Mouse (Mus musculus) right cerebral cortex, postnatal 36 days (tissue): ENCODE results near the gene Ttc28.
A peak's percentile ranks its signal among the peaks of the same experiment; 100 is the strongest.
"Not testable (repeated sequence)": the region's sequence is repeated elsewhere in the genome, so short reads cannot be mapped to it uniquely, and the experiment has no call there.

ENCODE experiments used
- DNase-seq, 2 experiments: peaks; one replicate each; pipeline ENCODE4 v3.0.0; 2022; ENCODE audit warnings: low spot score in 2 of 2, mixed read lengths in 1 of 2

Gene Ttc28

DNA sequence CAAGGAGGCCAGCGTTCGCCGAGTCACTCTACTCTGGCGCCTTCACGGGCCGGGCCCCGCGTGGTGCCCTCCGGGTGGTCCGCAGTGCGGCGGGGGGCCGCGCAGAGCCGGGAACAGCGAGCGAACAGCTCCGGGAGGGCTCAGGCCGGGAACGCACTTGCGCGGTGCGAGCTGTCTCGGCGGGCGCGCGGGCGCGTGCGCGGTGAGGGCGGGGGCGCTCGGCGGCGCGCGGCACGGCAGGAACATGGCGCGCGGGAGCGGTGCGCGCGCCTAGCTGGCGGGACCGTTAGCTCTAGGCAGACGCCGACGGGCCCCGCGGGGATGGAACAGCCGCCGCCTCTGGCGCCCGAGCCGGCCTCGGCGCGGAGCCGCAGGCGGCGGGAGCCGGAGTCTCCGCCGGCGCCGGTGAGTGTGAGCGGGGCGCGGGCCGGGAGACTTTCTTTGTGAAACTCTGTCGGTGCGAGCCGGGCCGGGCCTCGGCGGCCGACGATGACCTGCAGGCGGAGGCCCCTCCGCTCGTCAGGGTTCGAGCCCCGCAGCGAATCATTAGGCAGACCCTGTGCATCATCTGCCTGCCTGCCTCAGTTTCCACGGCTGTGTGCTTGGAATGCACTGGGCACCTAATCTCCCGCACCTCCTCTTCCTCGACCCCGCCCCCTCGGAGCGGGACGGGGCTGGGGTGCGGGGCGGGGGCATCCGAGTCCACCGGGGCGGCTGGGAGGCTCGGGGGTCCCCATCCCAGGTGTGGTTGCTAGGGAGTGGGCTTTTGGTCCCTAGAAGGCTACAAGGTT, at the start of gene Ttc28:
Gene Ttc28, plus strand, starts transcription at position 220 of the 791 bp plus-strand sequence.
- DNase-seq = peak; percentile 75 to 77

DNA sequence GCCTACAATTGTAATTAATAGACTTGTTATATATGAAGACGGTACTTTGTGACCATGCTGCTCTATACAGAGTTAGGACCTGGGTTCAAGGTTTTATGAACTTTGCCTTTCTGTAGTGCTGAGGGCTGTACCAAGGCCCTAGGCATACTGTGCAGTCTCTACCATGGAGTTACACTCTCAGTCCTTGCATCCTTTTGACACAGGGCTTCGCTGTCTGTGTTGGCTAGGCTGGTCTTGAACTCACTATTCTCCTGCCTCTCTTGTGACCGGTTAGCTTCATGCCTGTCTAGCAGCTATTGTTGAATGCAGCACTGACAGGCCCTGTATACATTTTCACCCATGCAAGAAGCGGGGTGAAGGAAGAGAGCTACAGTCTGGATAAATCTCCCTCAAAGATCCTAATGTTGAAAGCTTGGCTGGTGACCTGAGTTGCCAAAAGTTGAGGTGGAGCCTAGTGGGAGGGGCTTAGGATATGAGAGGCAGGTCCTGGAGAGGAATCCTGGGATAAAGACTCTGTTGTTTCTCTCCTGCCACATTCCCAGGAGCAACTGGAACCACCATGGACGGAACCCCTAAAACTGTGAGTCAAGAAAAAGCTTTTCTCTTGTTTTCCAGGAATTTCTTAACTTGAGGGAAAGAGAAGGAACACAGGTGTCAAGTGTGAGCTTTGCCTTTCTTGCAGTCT, 48.4 kb upstream of the Ttc28 start:
- no peak for DNase-seq

DNA sequence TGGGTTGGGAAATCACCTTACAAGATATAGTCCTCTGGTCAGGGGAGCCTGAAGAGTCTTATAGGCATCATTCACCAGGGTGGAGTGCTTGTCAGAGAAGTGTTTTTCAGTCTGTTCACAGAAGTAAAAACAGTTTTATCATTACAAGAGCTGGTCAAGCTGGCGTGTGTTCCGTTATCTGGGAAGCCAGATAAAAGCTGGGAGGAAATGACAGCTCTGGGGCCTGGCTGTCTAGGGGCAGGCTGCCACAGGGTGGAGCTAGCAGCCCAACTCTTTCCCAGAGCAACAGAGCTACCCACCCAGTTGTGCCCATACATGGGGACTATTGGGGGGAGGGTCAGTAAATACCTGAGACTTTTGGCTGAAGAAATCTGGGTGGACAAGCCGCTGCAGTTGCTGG, 43.6 kb upstream of the Ttc28 start:
- no peak for DNase-seq

DNA sequence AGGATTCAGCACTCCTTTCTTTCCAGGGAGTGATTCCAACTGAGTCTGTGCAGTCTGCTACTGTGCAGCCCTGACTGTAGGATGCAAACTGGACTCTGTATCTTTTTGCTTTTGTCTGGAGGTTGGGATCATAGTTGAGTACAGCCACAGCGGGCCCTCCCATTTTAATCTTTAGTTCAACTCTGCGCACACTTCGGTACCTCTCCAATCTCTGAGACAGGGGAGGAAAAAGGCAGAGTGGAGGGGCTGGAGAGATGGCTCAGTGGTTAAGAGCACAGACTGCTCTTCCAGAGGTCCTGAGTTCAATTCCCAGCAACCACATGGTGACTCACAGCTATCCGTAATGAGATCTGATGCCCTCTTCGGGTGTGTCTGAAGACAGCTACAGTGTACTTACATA, 41.6 kb upstream of the Ttc28 start:
- not testable (repeated sequence) for DNase-seq

DNA sequence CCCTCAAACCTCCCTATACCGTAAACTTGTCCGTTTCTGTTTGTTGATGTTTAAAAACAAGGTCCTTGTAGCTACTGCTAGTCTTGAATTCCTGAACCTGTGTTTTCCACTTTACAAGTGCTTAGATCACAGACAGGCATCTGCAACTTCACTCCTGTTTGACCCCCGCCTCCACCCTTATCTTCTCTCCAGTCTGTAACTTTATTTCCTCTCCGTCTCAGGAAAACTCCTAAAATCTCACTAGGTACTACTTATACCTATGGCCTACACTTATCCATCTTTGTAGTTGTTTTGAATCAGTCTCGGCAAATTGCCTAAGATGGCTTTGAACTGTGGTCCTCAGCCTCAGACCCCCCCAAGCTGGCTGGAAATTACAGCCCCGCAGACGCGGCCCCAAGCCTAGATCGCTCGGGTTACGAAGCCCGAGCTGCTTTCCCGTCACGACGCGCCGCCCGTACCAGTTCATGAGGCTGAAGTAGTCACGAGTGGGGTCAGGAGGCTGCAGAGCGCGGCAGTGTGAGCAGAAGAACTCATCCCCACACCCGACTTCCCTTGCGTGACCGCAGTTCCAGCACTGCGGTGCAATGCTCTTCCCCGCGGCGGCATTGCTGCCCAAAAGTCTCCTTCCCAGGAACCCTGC, 40.4 kb upstream of the Ttc28 start:
- no peak for DNase-seq

DNA sequence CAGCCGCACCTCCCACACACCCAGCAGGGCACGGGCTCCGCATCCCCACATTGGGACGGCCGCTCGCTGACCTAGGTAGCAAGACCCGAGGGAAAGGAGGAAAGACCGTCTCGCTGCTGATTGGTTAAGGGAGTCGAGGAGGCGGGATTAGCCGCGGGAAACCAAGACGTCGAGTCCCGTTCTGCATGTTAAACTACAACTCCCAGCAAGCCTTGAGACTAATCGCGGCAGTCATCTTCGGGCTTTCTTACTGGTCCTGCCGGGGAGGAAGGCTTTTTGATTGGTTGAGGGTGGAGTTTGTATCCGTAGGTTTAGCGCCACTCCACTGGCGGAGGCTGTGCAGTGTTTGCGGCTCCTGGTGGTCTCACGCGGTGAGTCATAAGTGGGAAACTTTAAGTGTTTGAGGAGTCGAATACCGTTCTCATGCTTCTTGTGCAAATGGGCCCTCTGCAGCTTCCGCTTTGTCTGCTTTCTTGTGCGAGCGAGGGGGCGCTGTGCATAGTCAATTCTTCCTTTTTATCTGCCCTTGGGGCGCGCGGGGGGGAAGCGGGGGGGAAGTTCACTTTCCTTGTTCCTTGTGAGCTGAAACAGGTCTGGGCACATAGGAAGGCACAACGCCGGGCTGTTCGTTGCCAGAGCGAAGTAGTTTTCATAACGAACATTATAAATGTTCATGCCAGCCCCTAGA, 39.8 kb upstream of the Ttc28 start, which contains the start of the genes Hscb and Chek2:
Gene Hscb, minus strand, starts transcription at position 100 of the 688 bp plus-strand sequence.
Gene Chek2, plus strand, starts transcription at position 302 of the 688 bp plus-strand sequence.
- DNase-seq = peak; percentile 97 to 99

DNA sequence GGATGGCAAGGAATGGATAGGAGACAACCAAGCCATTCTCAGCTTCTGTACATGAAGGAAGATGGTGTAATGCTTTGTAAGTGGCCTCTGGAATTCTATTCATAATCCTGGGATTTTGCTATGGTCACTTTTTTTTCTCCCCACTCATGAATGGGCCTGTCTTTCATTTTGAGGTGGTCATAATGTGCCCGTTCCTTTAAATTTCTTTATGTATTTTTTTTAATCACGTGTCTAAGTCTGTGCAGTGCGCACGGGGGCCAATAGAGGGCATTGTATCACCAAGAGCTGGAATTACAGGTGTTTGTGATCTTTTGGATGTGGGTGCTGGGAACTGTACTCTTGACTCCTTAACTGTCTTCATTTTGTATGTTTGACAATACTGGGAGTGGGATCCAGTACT, 39.1 kb upstream of the Ttc28 start:
- DNase-seq = no peak

DNA sequence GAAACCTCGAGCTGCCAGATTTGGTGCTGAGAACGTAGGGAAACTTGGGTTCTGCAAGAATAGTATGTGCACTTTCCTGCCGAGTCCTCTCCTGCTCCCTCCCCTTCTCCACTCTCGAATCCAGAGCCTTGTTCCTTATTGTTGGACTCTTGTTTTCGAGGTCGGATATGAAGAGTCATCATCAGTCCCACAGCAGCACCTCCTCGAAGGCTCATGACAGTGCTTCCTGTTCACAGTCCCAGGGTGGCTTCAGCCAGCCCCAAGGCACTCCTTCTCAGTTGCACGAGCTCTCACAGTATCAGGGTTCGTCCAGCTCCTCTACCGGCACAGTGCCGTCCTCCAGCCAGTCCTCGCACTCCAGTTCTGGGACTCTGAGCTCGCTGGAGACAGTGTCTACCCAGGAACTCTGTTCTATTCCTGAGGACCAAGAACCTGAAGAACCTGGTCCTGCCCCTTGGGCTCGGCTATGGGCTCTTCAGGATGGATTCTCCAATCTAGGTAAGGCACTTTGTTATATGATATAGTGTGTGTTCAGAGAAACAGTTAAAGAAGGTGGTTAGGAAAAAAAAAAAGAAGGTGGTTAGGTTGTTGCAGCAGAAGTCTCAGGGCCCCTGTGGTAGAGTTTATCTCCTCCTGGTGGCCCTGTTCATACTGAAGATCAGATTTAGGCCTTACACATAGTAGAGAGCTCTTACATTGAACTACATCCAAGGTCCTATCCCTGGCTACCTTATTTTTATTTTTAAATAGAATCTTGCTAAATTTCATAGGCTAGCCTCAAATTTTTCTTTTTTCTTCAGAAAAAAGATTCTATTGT, 38.3 kb upstream of the Ttc28 start:
- no peak for DNase-seq

DNA sequence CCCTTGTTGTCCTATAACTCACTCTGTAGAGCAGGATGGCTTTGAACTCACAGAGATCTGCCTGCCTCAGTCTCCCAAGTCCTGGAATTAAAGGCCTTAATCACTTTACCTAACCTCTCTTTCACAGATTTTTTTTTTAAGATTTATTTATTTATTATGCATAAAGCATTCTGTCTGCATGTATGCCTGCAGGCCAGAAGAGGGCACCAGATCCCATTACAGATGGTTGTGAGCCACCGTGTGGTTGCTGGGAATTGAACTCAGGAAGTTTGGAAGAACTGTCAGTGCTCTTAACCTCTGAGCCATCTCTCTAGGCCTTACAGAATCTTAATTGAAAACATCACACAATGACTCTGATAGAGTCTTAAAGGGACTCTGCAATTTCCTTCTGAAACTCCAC, 26.6 kb upstream of the Ttc28 start:
- no peak for DNase-seq

DNA sequence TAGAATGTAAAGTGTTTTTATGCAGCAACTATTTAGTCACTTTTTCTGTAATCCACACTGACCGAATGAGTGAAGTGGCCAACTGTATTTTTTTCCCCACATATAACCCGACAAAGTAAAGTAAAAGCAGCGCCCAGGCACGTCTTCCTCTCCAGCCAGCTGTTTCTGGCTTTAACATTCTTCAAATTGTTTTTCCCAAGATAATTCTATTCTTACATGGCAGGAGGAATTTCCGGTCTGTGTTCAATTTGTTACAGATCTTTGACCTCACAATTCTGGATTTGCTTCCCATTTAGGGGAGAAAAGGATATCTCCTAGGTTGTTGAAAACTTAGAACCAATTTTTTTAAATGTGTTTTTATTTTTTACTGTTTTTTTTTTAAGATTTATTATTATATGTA, 22.5 kb upstream of the Ttc28 start:
- no peak for DNase-seq

DNA sequence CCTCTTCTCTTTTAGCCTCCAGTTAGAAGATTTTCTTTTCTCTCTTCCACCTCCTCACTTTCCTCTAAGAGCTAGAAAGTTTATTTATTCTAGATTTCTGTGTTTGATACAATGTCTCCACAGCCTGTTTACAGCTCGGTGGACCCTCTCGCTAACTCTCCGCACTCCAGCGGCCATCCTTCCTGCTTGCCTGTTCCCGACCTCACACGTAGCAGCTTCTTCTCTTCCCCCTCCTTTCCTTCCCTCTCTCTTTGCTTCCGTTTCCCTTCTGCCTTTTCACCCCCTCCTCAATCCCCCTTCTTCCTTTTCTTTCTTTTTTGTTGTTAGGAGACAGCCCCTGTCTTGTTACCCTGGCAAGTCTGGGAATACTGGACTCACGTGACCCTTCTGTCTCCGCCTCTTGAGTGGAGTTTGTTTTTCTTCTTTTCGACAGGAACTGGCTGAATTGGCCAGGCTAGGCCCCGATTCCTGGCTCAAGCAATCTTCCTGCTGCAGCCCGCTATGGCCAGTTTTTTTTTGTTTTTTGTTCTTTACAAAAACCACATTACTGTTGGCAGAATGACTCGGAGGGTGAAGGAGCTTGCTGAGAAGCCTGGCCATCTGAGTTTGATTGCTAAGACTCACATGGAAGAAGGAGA, 20.5 kb upstream of the Ttc28 start:
- DNase-seq = no peak

DNA sequence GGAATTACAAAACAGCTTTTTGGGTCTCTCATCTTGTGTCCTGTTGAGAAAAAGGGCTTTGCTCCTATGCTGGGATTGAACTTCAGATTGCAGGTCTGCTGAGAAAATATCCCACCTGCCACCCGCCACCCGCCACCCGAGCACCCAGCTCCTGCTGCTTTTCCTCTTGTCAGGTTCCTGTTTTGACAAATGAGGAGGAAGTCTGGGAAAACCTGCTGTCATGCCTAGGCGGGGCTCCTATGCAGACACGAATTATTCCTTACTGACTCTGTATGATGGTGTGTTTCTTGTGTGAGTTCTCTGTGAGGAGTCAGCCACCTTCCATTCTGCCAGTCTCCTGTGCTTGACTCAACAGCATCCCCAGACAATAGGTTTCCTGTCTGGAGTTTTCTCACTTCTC, 19.2 kb upstream of the Ttc28 start:
- DNase-seq = no peak

DNA sequence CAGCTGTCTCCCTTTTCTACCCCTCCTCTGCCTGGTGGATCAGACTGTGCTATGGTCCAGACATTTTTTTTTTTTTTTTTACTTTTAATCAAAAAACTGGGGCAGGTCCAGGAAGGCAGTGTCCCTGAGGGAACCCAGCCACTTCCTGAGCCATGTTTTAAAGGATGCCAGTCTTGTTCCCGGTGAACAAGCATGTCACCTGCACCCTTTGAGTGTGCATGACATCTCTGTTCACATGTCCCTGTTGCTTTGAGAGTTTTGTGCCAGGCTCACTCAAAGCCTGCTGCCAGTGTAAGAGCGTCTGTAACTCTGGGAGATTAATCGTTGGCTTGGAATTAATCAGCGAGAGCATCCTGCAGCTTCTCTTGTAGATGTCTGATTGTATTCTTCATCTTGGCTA, 11.1 kb upstream of the Ttc28 start:
- no peak for DNase-seq

DNA sequence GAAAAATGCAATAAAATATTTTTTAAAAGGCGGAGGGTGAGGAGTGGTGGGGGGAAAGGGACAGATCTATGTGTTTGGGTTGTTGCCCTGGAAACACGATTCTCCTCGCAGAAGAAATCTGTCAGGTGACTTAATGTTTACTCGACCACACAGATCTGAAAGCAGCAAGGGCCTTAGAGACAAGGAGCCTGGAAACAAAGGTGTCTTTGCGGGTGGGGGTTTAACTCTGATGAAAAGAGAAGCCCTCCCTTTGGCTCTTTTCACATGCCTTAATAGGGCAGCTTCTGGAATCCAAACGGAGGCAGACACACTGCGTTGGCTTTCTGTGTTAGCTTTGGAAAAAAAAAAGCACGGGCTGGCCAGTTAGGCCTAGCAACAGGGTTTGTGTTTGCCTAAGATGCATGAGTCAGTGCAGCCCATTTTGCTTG, 10.3 kb upstream of the Ttc28 start:
- DNase-seq = no peak

DNA sequence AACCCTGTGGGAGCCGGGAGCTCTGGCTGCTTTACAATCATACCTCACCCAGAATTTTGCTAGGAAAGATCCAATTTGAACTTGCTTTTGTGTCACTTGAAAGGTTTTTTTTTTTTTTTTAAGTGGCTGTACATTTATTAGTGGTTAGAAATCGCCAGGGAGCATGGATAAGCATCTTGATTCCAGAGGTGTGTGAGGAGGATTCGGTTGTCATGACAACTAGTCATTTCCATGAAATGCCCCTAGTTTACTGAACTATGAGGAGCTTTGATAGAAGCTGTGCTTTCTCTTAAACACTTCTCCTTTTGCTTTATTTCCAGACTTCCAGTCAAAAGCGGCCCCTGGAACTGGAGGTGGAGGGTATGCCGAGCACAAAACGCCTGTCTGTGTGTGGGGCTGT, 6.4 kb upstream of the Ttc28 start:
- no peak for DNase-seq

DNA sequence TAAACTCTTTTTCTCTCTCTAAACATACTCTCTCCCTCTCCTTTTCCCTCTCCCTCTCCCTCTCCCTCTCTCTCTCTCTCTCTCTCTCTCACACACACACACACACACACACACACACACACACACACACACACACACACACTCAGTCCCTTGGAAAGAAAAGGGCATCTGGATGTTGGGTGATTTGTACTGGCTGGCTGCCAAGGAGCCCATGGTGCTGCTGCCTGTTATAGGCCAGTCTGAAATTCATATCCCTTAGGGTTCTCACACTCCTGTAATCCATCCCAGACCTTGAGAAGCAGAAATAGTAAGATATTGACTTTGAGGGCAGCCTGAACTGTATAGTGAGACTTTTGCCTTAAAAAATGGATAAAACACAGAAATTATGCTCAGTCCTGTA, 4.9 kb upstream of the Ttc28 start:
- DNase-seq = no peak

DNA sequence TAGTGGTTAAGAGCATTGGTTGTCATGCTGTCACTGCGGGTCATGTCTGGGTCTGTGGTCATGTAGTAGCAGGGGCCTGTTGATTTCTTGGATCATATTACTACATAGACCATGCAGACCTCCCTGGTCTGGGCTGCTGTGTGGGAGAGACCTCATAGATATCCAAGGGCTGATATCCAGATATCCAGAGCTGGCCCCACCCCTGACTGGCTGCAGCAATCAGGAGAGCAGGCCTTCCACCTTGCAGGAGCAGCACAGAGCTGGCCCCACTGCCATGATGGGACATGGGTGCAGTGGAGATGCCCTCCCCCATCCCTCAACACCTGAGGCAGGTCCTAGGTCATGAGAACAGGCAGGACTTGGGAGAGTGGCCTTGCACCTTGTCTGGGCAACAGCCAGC, 4.3 kb upstream of the Ttc28 start:
- DNase-seq = no peak

DNA sequence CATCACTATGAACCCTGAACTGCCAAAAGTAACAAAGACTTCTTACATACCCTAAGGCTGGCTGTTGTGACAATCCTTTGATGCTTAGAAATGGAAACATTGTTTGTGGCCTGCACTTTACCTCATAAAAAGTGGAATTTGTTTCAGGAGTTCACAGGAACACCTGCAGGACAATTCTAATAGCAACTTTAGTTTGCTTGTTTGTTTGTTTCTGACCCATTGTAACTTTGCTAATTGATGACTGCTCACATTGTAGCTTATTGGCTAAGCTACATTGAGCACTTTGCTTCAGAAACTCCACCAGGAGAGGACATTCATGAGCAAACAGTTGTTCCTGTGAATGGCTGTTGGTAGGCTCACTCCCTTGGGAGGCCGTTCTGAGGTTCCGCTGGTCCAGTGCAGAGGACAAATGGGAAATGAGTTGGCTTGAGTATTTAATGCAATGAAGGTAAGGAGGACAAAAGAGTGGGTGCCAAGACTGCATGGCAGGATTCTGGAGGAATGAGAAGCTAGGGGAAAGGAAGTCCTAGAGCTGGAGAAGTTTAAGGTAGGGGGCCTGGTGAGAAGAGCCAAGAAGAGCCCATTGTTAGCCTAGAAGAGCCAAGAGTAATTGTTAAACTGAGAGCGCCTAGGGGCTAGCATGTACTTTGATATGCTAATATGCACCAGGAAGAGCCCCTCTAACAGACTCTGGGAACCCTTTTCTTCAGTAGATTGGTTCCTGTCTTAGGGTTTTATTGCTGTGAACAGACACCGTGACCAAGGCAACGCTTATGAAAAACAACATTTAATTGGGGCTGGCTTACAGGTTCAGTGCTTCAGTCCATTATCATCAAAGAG, 1.7 kb upstream of the Ttc28 start:
- no peak for DNase-seq

DNA sequence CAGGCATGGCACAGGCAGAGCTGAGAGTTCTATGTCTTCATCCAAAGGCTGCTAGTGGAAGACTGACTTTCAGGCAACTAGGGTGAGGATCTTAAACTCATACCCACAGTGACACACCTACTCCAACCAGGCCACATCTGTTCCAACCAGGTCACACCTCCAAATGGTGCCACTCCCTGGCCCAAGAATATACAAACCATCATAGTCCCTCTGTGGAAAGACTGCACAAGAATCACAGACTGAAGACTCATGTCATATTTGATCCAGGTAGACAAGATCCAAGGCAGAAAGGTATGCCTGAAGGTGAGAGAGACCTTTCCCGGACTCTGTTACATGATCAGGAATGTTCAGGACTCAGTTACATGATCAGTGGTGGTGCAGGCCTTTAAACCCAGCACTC, 1.1 kb upstream of the Ttc28 start:
- not testable (repeated sequence) for DNase-seq

DNA sequence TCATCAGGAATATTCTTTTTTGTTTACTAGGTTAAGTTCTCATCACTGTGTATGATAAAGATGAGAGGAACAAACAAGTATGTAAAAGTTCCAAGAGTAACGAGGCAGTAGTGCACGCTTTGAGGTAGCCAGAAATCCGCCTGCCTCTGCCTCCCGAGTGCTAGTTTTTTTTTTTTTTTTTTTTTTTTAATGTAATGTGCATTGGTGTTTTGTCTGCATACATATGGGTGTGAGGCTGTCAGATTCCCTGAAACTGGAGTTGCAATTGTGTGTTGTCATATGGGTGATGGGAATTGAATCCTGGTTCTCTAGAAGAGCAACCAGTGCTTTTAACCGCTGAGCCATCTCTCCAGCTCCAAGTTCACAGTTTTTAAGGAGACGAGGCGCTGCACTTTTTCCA, 561 bp upstream of the Ttc28 start:
- DNase-seq = no peak
